Mouse (Mus musculus): Measurements from ENCODE around the gene Atp5s. TPM values are rescaled to one million over a fixed set of nuclear protein-coding genes. Genes with fewer than 3 reads are reported as not detected.

Atp5s gene
- polyA plus RNA-seq, 1 experiment = 15.0 TPM

GRCm38 (mm10) chr12:69732221-69732620, 7.5 kb downstream of the Atp5s start:
- DNase-seq (ENCODE audit: low read depth) = no peak

- no peak for DNase-seq (ENCODE audit: low read depth)
These were observed 8.8 kb downstream of the Atp5s start for GRCm38 (mm10) chr12:69733518-69733917.

- no peak for DNase-seq (ENCODE audit: low read depth)
These were observed 9.2 kb downstream of the Atp5s start for GRCm38 (mm10) chr12:69733923-69734322.

- DNase-seq (ENCODE audit: low read depth) = no peak
These were observed 17.2 kb downstream of the Atp5s start for GRCm38 (mm10) chr12:69741965-69742364.

- no peak for DNase-seq (ENCODE audit: low read depth)
These were observed 19.4 kb downstream of the Atp5s start for GRCm38 (mm10) chr12:69744138-69744537.

- no peak for DNase-seq (ENCODE audit: low read depth)
These were observed 27.2 kb downstream of the Atp5s start for GRCm38 (mm10) chr12:69751864-69752341.

- DNase-seq (ENCODE audit: low read depth) = no peak
These were observed 29.2 kb downstream of the Atp5s start for GRCm38 (mm10) chr12:69753936-69754335.

GRCm38 (mm10) chr12:69756015-69756414, 31.3 kb downstream of the Atp5s start:
- no peak for DNase-seq (ENCODE audit: low read depth)

GRCm38 (mm10) chr12:69757418-69758141, 32.8 kb downstream of the Atp5s start:
- DNase-seq (ENCODE audit: low read depth) = no peak

GRCm38 (mm10) chr12:69758221-69759185, 33.8 kb downstream of the Atp5s start:
- DNase-seq (ENCODE audit: low read depth) = no peak

- no peak for DNase-seq (ENCODE audit: low read depth)
These were observed 34.6 kb downstream of the Atp5s start for GRCm38 (mm10) chr12:69759267-69759885.

- DNase-seq (ENCODE audit: low read depth) = no peak
These were observed 35.3 kb downstream of the Atp5s start for GRCm38 (mm10) chr12:69760014-69760413.

GRCm38 (mm10) chr12:69760743-69761406, 36.1 kb downstream of the Atp5s start:
- DNase-seq (ENCODE audit: low read depth) = no peak

GRCm38 (mm10) chr12:69761603-69762002, 36.9 kb downstream of the Atp5s start:
- DNase-seq (ENCODE audit: low read depth) = no peak

GRCm38 (mm10) chr12:69765543-69765942, 40.8 kb downstream of the Atp5s start:
- DNase-seq (ENCODE audit: low read depth) = no peak

- no peak for DNase-seq (ENCODE audit: low read depth)
These were observed 41.6 kb downstream of the Atp5s start for GRCm38 (mm10) chr12:69766185-69766904.

GRCm38 (mm10) chr12:69767476-69768258, 42.9 kb downstream of the Atp5s start:
- DNase-seq (ENCODE audit: low read depth) = no peak

GRCm38 (mm10) chr12:69768841-69769240, 44.1 kb downstream of the Atp5s start:
- DNase-seq (ENCODE audit: low read depth) = no peak

- no peak for DNase-seq (ENCODE audit: low read depth)
These were observed 52.0 kb downstream of the Atp5s start for GRCm38 (mm10) chr12:69776607-69777340.

Measured in gonadal fat pad, adult 2 months (tissue).